Mouse (Mus musculus): ENCODE results near the gene Leng1. TPM values are rescaled to one million over a fixed set of nuclear protein-coding genes. Genes with fewer than 3 reads are reported as not detected.

The Leng1 gene
- total RNA-seq, 2 experiments from 2014 or later: 5.5 to 7.1 TPM

DNA sequence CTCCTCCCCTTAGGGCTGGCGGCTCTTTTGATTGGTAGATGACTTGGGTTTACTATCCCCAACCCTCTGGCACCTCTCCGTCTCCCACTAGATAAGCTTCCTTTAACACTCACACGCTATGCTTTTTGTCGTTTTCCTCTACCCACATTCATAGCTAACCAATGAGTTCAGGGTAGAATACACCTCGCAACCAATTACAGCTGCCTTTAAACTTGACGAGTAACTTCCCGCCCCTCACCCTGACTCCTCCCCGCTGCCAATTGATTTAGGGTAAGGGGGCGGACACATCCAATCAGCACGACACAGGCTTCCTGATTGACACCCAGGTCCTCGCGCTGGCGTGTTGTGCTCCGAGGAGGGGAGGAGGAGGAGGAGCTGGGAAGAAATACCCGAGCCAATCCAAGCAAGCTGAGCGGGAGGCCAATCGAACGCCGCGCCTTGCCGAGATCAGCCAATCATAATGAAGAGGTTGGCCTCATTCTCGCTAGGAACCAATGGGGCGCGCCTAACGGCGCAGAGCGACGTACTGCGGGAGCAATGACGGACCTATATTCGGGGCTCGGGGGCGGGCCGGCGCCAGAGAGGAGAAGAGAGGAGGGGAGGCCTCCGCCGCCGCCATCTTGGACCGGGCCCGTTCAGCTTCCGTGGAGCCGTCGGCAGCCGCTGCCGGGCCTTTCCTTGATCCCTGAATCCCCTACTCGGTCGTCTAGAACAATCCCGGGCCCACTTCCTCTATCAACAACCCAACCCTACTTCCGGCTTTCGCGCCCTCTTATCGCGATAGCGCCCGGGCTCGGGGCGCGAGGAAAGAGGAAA lies 20.8 kb downstream of the Leng1 start, which contains the start of gene Cnot3:
Gene Cnot3, plus strand, starts transcription at position 597 of the 816 bp plus-strand sequence.
- peak; percentile 91 for ATAC-seq (replicated peaks; ENCODE audit: low FRiP score, low TSS enrichment, poor library complexity, severe bottlenecking)

DNA sequence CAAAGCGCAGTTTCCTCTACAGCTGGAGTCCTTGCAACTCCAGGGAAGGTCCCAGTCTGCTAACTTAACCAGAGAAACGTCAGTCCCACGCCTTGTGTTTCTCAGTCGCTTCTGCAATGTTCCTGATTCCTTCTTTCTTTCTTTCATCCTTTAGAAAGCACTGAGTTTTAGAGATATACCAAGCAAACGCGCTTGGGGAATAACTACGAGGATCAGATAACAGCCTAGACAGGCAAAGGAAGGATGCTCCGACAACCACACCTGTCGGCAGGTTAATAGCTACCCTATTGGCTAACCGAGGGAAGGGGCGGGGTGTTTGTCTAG lies 21.3 kb downstream of the Leng1 start:
- ATAC-seq (replicated peaks; ENCODE audit: low FRiP score, low TSS enrichment, poor library complexity, severe bottlenecking): 0 out of 2 replicates have a peak, but pooled peaks have one; percentile 0

DNA sequence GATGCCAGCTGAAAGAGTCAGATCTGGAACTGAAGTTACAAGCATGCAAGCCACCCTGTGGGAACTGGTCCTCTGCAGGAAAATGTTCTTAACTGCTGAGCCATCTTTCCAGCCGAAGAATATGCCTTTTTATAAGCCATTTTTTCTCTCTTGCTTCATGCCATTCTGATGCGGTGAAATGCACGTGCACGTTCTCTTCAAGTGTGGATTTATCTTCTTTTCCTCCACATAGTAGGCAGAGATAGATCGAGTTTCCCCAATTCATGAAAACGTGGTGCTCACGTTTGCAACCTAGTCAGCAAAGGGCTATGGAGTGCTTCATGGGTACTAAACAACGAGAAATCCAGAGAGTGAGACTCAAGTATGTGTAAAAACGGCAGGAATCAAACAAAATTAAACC lies 21.8 kb downstream of the Leng1 start:
- no peak for ATAC-seq (replicated peaks; ENCODE audit: low FRiP score, low TSS enrichment, poor library complexity, severe bottlenecking)

DNA sequence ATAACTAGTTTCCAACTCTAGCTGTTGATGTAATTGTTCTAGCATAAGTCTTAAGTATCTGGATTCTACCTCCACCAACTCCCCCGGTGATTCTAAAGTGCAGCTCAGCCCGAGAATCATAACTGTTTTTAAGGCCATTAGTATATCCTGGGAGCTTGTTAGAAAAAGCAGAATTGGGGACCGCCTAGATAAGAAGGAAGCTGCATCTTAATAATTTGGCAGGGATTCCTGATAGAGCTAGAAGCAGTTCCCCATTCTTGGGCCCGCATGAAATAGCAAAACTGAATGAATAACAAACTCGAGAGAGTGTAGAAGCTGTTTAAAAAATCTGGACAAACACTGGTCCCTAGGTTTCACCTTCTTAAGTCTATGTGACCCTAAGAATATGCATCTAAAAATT lies 22.2 kb downstream of the Leng1 start:
- no peak for ATAC-seq (replicated peaks; ENCODE audit: low FRiP score, low TSS enrichment, poor library complexity, severe bottlenecking)

DNA sequence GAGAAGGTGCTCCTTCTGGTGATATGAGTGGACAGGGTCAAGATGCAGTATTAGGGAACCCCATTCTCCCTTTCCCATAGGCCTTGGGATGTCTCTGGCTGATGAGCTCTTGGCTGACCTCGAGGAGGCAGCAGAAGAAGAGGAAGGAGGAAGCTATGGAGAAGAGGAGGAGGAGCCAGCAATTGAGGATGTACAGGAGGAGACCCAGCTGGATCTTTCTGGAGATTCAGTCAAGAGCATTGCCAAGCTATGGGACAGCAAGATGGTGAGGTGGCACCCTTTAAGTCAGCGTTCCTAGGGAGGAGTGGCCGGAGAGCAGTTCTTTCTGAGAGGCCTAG lies 35.2 kb downstream of the Leng1 start:
- no peak for ATAC-seq (replicated peaks; ENCODE audit: low FRiP score, low TSS enrichment, poor library complexity, severe bottlenecking)

DNA sequence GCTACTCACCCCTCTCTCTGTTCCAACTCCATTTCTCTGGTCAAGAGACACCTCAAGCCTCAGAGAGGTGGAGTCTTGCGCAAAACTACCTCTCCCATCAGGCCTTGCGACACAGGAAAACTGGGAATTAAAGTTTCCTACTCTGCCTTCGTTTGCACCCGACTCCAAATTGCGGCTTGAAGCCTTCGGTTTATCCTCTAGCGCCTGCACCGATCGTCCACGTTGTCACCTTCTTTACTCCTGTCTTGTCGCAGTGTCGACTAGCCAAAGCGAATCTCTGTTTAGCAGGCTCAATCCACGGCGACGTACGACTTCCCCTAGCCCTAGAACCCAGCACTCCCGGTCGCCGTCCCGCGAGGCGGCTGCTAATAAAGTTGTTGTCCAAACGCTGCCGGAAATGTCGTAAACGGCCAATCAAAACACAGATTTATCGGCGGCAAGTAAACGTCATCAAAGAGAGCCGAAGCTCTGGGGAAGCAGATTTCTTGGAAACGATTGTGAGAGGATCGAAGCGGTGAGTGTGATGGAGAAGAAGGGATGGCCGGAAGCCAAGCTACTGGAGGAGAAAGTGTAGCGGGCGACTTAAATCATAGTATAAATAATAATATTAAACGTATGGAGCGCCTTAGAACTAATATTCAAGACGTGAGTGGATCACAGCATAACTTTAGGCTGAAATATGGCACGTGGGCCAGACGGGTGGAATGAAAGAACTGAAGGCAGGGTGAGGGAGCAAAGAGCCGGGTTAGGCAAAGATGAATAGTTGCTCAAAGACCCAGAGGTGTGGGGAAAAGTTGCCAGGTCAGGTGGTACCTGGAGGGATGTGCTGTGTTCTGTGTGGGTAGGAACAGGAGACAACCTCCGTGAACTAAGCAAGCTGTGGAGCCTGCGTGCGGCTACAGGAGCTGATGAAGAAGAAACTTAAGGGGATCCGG lies 35.8 kb downstream of the Leng1 start, which contains the start of the genes Tfpt and Prpf31:
Gene Tfpt, minus strand, starts transcription at position 387 of the 935 bp plus-strand sequence.
Gene Prpf31, plus strand, starts transcription at position 443 of the 935 bp plus-strand sequence.
- peak; percentile 81 for ATAC-seq (replicated peaks; ENCODE audit: low FRiP score, low TSS enrichment, poor library complexity, severe bottlenecking)

DNA sequence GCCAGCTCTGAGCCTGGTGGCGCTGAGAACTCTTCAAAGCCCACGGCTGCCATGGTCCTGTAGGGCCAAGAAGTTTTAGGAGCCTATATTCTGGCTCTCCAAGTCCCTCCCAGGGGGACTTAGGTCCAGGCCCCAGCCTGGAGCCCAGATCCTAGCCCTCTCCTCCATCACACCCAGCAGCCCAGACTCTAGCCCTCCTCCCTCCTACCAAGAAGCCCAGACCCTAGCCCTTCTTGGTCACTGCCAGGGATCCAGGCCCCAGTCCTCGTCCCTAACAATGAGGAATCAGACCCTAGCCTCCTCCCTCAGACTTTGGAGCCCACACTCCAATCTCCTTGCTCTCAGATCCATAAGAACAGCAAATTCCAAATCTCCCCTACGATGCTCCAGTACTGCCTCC lies 36.6 kb downstream of the Leng1 start:
- peak; percentile 15 for ATAC-seq (replicated peaks; ENCODE audit: low FRiP score, low TSS enrichment, poor library complexity, severe bottlenecking)

DNA sequence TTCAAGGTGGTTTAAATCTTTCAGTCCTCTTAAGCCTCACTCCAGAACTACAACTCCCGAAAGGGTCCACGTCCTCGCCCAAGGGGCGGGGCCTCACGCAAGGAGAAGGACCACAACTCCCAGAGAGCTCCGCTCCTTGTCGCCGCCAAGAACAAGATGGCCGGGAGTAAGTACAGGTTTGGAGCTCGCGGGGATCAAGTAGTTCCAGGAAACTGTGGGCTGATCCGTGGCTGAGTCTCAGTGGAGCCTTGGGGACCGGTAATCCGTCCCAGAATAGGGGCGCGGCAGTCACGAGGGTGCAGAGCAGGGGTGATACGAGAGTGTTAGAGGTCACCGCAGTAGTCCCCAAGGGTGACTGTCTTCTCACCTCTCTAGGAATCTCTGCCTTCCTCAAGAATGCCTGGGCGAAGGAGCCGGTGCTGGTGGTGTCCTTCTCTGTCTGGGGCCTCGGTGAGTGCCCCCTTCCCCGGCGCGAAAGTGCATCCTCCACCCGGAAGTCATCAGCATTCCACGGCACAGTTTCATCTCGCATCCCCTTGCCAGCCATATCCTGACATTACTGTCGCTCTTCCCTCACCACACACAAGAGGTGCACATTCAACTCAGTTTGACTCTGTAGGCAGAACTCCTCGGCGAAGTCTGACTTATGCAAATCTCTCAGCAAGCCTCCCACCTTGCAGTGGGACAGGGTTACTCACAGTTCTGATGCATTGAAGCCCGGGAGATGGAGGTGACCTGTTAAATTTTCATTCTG lies 48.2 kb downstream of the Leng1 start, which contains the start of gene Ndufa3:
Gene Ndufa3, plus strand, starts transcription at position 132 of the 754 bp plus-strand sequence.
- ATAC-seq (replicated peaks; ENCODE audit: low FRiP score, low TSS enrichment, poor library complexity, severe bottlenecking): peak; percentile 98

DNA sequence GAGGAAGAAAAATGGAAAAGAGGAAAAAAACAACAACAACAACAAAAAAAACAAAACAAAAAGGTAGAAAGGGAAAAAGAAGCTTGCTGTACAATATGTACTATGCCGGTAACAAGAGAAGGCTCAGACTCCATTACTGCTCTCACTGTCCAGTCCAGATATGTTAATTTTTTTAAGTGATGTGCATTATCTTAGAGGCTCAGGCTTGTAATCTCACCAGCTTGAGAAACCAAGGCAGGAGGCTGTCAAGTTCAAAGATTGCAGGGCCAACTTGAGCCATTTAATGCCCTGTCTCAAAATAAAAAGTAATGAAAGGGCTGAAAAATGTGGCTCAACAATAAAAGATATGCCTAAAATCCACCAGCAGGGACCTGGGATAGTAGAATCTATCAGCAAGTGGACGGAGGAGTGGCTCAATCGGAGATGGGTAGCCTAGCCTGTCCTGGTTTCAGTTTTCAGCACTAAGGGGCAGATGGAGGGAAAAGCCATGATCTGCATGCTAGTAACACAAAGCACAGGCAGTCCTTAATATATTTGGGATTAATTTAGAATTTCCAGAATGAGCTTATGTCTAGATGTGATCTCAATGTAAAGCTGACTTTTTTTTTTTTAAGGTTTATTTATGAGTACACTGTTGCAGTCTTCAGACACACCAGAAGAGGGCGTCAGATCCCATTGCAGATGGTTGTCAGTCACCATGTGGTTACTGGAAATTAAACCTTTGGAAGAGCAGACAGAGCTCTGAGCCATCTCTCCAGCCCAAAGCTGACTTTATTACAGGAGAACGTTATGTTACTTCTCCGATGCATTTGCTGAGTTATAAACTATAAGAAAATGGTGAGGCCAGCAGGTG lies 49.0 kb downstream of the Leng1 start:
- ATAC-seq (replicated peaks; ENCODE audit: low FRiP score, low TSS enrichment, poor library complexity, severe bottlenecking): peak; percentile 67

DNA sequence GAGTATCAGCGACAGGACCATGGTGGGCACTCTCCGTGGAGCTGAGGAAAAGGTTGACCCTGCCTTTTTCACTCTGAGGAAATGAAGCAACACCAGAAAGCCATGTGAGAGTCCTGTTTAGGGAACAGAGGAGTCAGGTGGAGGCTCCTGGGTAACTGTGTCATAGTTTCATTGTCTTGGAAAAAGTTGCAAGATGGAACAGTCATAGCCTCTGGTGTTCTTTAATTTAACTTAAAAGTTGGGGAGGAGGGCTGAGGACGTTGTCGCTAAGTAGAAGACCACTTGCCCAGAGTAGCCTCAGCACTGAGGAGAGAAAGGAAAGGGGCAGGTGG lies 49.6 kb downstream of the Leng1 start, which contains the start of gene Oscar:
Gene Oscar, minus strand, starts transcription at position 101 of the 332 bp plus-strand sequence.
- no peak for ATAC-seq (replicated peaks; ENCODE audit: low FRiP score, low TSS enrichment, poor library complexity, severe bottlenecking)

DNA sequence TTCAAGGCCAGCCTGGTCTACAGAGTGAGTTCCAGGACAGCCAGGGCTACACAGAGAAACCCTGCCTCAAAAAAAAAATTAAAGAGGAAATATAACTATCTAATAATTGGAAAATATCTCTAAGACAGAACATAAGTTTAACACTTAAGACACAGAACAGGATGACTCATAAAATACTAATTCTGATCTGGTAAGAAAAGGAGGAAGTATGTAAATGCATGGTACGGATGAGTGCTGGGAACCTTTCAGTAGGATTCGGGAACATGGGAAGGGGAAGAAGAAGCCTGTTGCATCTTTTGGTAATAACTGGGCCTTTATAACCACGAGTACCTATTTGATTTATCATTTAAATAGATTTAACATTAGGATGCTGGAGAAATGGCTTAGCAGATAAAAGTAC lies 51.6 kb downstream of the Leng1 start:
- no peak for ATAC-seq (replicated peaks; ENCODE audit: low FRiP score, low TSS enrichment, poor library complexity, severe bottlenecking)

DNA sequence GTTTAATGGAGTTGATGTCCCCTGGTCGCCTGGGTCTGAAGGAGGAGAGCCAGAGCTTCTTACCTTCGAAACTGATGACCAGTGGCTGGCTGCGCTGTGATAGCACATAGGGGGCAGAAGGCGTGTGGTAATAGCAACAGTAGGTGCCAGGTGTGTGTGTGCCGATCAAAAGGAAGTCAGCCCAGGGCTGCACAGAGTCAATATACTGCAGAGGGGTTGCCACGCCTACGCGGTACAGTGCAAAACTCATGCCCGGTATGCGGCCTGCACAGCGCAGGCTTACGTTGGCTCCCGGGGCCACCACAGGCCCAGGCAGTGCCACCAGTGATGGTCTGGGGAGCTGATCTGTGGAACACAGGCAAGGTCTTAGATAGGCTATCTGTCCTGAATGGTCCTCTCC lies 54.6 kb downstream of the Leng1 start:
- ATAC-seq (replicated peaks; ENCODE audit: low FRiP score, low TSS enrichment, poor library complexity, severe bottlenecking): peak; percentile 31; the same call in 1 of the 2 replicates

DNA sequence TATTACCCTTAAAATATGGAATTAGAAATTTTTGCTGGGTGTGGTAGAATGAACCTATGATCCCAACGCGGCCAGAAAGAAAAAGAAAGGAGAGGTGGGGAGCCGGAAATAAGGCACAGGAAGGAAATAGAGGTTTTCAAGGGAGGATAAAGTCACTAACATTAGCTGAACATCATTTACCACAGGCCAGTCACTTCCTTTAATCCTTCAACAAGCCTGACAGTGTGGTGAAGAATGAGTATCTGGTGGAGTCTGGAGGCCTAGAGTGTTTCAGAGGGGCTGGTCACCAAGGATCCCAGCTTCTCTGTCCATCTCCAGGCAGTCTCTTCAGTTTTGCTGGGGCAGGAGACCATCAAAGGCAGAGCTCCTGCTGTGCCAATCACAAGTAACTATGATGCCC lies 55.2 kb downstream of the Leng1 start:
- ATAC-seq (replicated peaks; ENCODE audit: low FRiP score, low TSS enrichment, poor library complexity, severe bottlenecking): no peak

Other genes with a start within 250 kb of the Leng1 start
- not detected in 2 replicates for gene Cacng6, start 241.6 kb downstream of the Leng1 start, total RNA-seq (2014; fragmentation: Nextera tagmentation)
- not detected in 2 replicates for gene Cacng6, start 241.6 kb downstream of the Leng1 start, total RNA-seq (2017)
- 1.2 TPM in 1 of 2 replicates, not detected in the other for gene Tarm1, start 163.2 kb downstream of the Leng1 start, total RNA-seq (2014; fragmentation: Nextera tagmentation)
- gene Tarm1, start 163.2 kb downstream of the Leng1 start, total RNA-seq (2017): 0.19 TPM in 1 of 2 replicates, not detected in the other
- gene Oscar, start 49.7 kb downstream of the Leng1 start, total RNA-seq (2014; fragmentation: Nextera tagmentation): not detected in 2 replicates
- gene Oscar, start 49.7 kb downstream of the Leng1 start, total RNA-seq (2017): not detected in 2 replicates
- 427 and 468 TPM in 2 replicates for gene Ndufa3, start 48.5 kb downstream of the Leng1 start, total RNA-seq (2014; fragmentation: Nextera tagmentation)
- 170 and 216 TPM in 2 replicates for gene Ndufa3, start 48.5 kb downstream of the Leng1 start, total RNA-seq (2017)
- 17.6 and 26.3 TPM in 2 replicates for gene Tfpt, start 35.9 kb downstream of the Leng1 start, total RNA-seq (2014; fragmentation: Nextera tagmentation)
- gene Tfpt, start 35.9 kb downstream of the Leng1 start, total RNA-seq (2017): 38.1 and 45.9 TPM in 2 replicates
- gene Prpf31, start 35.9 kb downstream of the Leng1 start, total RNA-seq (2014; fragmentation: Nextera tagmentation): 53.7 and 61.4 TPM in 2 replicates
- 125 and 128 TPM in 2 replicates for gene Prpf31, start 35.9 kb downstream of the Leng1 start, total RNA-seq (2017)
- 117 and 166 TPM in 2 replicates for gene Cnot3, start 20.6 kb downstream of the Leng1 start, total RNA-seq (2014; fragmentation: Nextera tagmentation)
- gene Cnot3, start 20.6 kb downstream of the Leng1 start, total RNA-seq (2017): 21.2 and 47.8 TPM in 2 replicates
- gene Tmc4, start 11.7 kb upstream of the Leng1 start, total RNA-seq (2014; fragmentation: Nextera tagmentation): 10.8 and 19.5 TPM in 2 replicates
- gene Tmc4, start 11.7 kb upstream of the Leng1 start, total RNA-seq (2017): 1.7 and 8.6 TPM in 2 replicates
- 6.6 and 9.5 TPM in 2 replicates for gene Tsen34, start 27.0 kb upstream of the Leng1 start, total RNA-seq (2014; fragmentation: Nextera tagmentation)
- gene Tsen34, start 27.0 kb upstream of the Leng1 start, total RNA-seq (2017): 10.3 and 18.2 TPM in 2 replicates
- gene Mboat7, start 27.7 kb upstream of the Leng1 start, total RNA-seq (2014; fragmentation: Nextera tagmentation): 20.2 and 26.7 TPM in 2 replicates
- 8.5 and 18.9 TPM in 2 replicates for gene Mboat7, start 27.7 kb upstream of the Leng1 start, total RNA-seq (2017)
- 3,542 and 4,029 TPM in 2 replicates for gene Rps9, start 38.2 kb upstream of the Leng1 start, total RNA-seq (2014; fragmentation: Nextera tagmentation)
- 1,380 and 1,558 TPM in 2 replicates for gene Rps9, start 38.2 kb upstream of the Leng1 start, total RNA-seq (2017)
- gene Pirb, start 54.6 kb upstream of the Leng1 start, total RNA-seq (2014; fragmentation: Nextera tagmentation): 0.69 TPM in 1 of 2 replicates, not detected in the other
- gene Pirb, start 54.6 kb upstream of the Leng1 start, total RNA-seq (2017): 1.5 TPM in 1 of 2 replicates, not detected in the other
- not detected in 2 replicates for gene Gm15448, start 159.8 kb upstream of the Leng1 start, total RNA-seq (2014; fragmentation: Nextera tagmentation)
- gene Gm15448, start 159.8 kb upstream of the Leng1 start, total RNA-seq (2017): 1.4 TPM in 1 of 2 replicates, not detected in the other
- not detected in 2 replicates for gene Pira2, start 179.2 kb upstream of the Leng1 start, total RNA-seq (2014; fragmentation: Nextera tagmentation)
- gene Pira2, start 179.2 kb upstream of the Leng1 start, total RNA-seq (2017): 0.19 TPM in 1 of 2 replicates, not detected in the other
- not detected in 2 replicates for gene Gm14548, start 232.3 kb upstream of the Leng1 start, total RNA-seq (2014; fragmentation: Nextera tagmentation)
- not detected in 2 replicates for gene Gm14548, start 232.3 kb upstream of the Leng1 start, total RNA-seq (2017)
- gene Lilra6, start 249.7 kb upstream of the Leng1 start, total RNA-seq (2014; fragmentation: Nextera tagmentation): 0.47 TPM in 1 of 2 replicates, not detected in the other
- gene Lilra6, start 249.7 kb upstream of the Leng1 start, total RNA-seq (2017): not detected in 2 replicates

Data from megakaryocyte-erythroid progenitor cell, adult 5-6 weeks (primary cell).